Mouse (Mus musculus): ENCODE results near the gene Trappc6b. TPM values are rescaled to one million over a fixed set of nuclear protein-coding genes. Genes with fewer than 3 reads are reported as not detected.

Gene Trappc6b
- total RNA-seq, 2 experiments from 2014 or later, result 121 to 122 TPM

Other genes starting within 250 kb of the Trappc6b start
- 100 to 1,000 TPM; 104 to 108 TPM for gene Sec23a, start 49.5 kb downstream of the Trappc6b start, total RNA-seq (2021)
- 1 to 10 TPM; 8.7 to 8.9 TPM for gene Gemin2, start 48.1 kb downstream of the Trappc6b start, total RNA-seq (2021)
- 10 to 100 TPM; 45.2 to 60.0 TPM for gene Pnn, start 5.4 kb upstream of the Trappc6b start, total RNA-seq (2021)
- gene Mia2, start 34.3 kb upstream of the Trappc6b start, total RNA-seq (2021), result 10 to 100 TPM; 40.1 to 46.1 TPM
- 10 to 100 TPM; 65.3 to 66.0 TPM for gene Fbxo33, start 158.3 kb upstream of the Trappc6b start, total RNA-seq (2021)

All from left cerebral cortex, postnatal 25 days (tissue).